Mouse (Mus musculus) limb, embryonic 14.5 days (tissue): ENCODE results near the gene 4933407L21Rik. TPM values are rescaled to one million over a fixed set of nuclear protein-coding genes. Genes with fewer than 3 reads are reported as not detected.

Experiments used
- ATAC-seq: fragments of 200-750 bp; cut with Nextera tagmentation; 2 replicates; pipeline ENCODE4 v1.8.0; 2017; ENCODE audit warnings: low read depth, moderate number of reproducible peaks, moderate TSS enrichment; ENCODE audit not compliant: low FRiP score
- DNase-seq: peaks from one replicate; pipeline ENCODE4 v3.0.0-alpha.2; 2015; ENCODE audit warnings: low spot score
- H3K27ac ChIP-seq: fragments of 300-500 bp; sonication (generic); replicated peaks from 2 replicates; pipeline ENCODE4 v1.5.1; 2014; ENCODE audit warnings: low read depth, mild to moderate bottlenecking, low read length, moderate library complexity, mixed read lengths
- H3K27me3 ChIP-seq: fragments of 300-500 bp; sonication (generic); 2 replicates; pipeline ENCODE4 v1.6.1; 2014; ENCODE audit warnings: low read length, mixed read lengths; ENCODE audit not compliant: control insufficient read depth, insufficient read depth
- H3K36me3 ChIP-seq: fragments of 300-500 bp; sonication (generic); 2 replicates; pipeline ENCODE4 v1.6.1; 2014; ENCODE audit warnings: mild to moderate bottlenecking, low read length, moderate library complexity, mixed read lengths; ENCODE audit not compliant: control insufficient read depth, insufficient read depth
- H3K4me1 ChIP-seq: fragments of 300-500 bp; sonication (generic); 2 replicates; pipeline ENCODE4 v1.6.1; 2014; ENCODE audit warnings: antibody characterized with exemption, low read length, mixed read lengths; ENCODE audit not compliant: control insufficient read depth, insufficient read depth
- H3K4me2 ChIP-seq: fragments of 300-500 bp; sonication (generic); replicated peaks from 2 replicates; pipeline ENCODE4 v1.6.1; 2014; ENCODE audit warnings: low read depth, mild to moderate bottlenecking, low read length, moderate library complexity; ENCODE audit not compliant: severe bottlenecking
- H3K4me3 ChIP-seq: fragments of 300-500 bp; sonication (generic); replicated peaks from 2 replicates; pipeline ENCODE4 v1.5.1; 2014; ENCODE audit warnings: low read length
- H3K9ac ChIP-seq: fragments of 300-500 bp; sonication (generic); 2 replicates; pipeline ENCODE4 v1.6.1; 2014; ENCODE audit warnings: mild to moderate bottlenecking, low read depth, low read length, moderate library complexity; ENCODE audit not compliant: severe bottlenecking
- H3K9me3 ChIP-seq: fragments of 300-500 bp; sonication (generic); 2 replicates; pipeline ENCODE4 v1.6.1; 2016; ENCODE audit warnings: low read length; ENCODE audit not compliant: control insufficient read depth
- POLR2A ChIP-seq: fragments of 200-500 bp; IDR thresholded peaks from 2 replicates; pipeline ENCODE4 v1.8.0; 2012; ENCODE audit warnings: inconsistent platforms, mild to moderate bottlenecking, moderate library complexity, borderline replicate concordance; ENCODE audit not compliant: insufficient read depth, insufficient read length; ENCODE audit errors: extremely low read depth
- WGBS: fragments of 180-500 bp; shearing (Covaris S2); extraction: QIAGEN DNeasy Blood & Tissue Kit; methylation state at CpG from one replicate; pipeline ENCODE4 v1.1.7; 2014; 5-methylcytosine and 5-hydroxymethylcytosine counted together
- polyA plus RNA-seq, 2 experiments: library from polyadenylated mRNA; depleted of rRNA in 1 of 2; stranded (reverse) in 1 of 2; unstranded in 1 of 2; fragments of >200 nt; fragmentation: Nextera tagmentation in 1 of 2; extraction: Ambion mirVana in 1 of 2; gene quantifications; 2 replicates each; pipeline versions ENCODE4 v1.2.1 to v1.2.3; 2012 to 2014

The 4933407L21Rik gene
- polyA plus RNA-seq, 2 experiments, result 0.66 to 1.2 TPM

DNA sequence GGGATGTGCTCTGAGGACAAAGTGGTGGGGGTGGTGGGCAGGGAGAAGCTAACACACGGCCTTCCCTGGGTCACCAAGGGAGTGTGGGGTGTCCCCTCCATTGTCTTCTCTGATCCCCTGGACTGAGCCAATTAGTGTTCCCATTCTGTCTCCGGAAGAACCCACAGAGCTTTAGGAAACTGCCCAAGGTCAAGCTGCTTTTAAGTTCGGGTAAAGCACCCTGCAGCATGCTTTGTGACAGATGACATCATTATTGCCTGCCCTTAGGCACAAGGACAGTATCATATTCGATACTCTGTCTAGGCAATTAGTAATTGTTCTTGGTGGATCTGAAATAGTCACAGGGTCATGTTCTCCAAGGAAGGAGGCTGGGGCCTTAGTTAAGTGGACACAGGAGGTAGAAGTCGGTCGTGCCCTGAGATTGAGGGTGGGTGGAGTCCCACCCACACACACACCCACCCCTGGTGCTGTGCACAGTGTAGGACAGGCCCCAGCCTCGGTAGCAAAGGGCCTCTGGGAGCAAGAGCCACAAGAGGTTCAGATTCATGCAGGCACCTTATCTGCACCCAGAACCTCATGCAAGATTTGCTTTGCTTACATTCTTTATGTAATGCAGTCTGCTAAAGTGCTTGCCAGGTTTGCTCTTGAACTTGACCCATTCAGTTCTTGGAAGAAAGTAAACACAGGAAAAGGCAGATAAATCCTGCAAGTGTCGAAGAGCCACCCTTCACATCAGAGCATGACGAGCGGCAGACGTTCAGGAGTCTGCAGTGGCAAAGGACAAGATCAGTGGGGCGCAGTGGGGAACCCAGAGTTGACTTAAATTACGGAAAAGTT, 19.3 kb upstream of the 4933407L21Rik start:
- DNase-seq, result no peak
- H3K9me3 ChIP-seq, result no peaks in the 10 kb centered on the region
- no peak overlapping the region for H3K4me3 ChIP-seq
- no peaks in the 10 kb centered on the region for H3K4me1 ChIP-seq
- ATAC-seq, result no peak
- H3K36me3 ChIP-seq, result peaks cover 52% of the 10 kb centered on the region
- H3K9ac ChIP-seq, result no peak overlapping the region
- no peak overlapping the region for H3K4me2 ChIP-seq
- WGBS, result 72% methylated on average over 13 of the region's 13 CpGs
- H3K27me3 ChIP-seq, result no peaks in the 10 kb centered on the region
- no peak for TF ChIP-seq POLR2A
- no peak overlapping the region for H3K27ac ChIP-seq

DNA sequence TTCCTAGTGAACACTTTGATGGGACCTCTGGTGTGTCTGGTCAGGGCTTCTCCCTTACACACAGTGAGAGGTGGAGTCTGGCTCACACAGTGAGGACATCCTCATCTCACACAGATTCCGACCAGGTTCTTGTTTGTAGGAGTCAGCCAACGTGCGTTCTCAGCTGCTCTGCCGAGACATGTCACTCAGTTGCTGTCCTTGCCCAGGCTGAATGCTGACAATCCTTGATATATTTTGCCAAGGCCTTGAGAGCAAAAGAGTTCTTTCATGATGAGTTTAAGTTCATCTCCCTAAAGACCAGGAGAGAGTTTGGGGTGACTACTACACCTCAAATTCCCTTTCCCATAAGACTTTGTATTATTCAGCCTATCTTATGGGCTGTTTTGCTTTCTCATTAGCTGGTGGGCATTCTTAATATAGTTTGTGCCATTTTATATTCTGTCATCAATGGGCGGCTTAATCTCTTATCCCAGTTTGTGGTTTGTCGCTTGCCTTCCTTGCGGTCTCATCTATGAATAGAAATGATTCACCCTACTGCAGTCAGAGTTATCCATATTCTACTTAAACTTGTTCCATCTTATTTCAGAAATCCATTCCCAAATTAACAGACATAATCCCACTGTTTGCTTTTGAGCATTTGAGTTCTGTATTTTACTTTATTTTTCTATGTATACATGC, 15.1 kb upstream of the 4933407L21Rik start:
- H3K27ac ChIP-seq, result no peak overlapping the region
- no peaks in the 10 kb centered on the region for H3K27me3 ChIP-seq
- no peaks in the 10 kb centered on the region for H3K4me1 ChIP-seq
- WGBS, result 88% methylated on average over 7 of the region's 7 CpGs
- no peak for ATAC-seq
- no peak overlapping the region for H3K4me3 ChIP-seq
- no peak for TF ChIP-seq POLR2A
- no peaks in the 10 kb centered on the region for H3K9me3 ChIP-seq
- DNase-seq, result no peak
- no peak overlapping the region for H3K4me2 ChIP-seq
- peaks cover 10% of the 10 kb centered on the region for H3K36me3 ChIP-seq
- no peak overlapping the region for H3K9ac ChIP-seq

DNA sequence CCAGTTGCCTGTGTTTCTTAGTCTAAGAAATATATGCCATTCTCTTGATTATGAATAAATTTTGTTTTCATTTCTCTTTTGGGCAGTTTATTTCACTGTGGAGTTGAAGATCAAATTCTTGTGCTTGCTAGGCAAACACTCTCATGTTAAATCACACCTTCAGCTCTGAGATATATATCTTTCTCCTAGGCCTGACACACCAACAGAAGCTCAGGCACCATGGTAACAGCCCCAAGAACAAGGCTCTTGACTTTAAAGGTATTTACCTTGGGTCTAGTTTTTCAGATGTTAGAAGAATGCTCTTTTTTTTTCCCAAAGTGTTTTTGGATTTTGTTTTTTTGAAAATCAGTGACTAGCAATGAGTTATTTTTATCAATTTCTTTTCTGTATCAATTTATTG, 12.4 kb upstream of the 4933407L21Rik start:
- no peak for TF ChIP-seq POLR2A
- H3K9ac ChIP-seq, result no peak overlapping the region
- H3K27me3 ChIP-seq, result no peaks in the 10 kb centered on the region
- no peaks in the 10 kb centered on the region for H3K9me3 ChIP-seq
- H3K4me3 ChIP-seq, result no peak overlapping the region
- no peak for ATAC-seq
- no peak for DNase-seq
- H3K36me3 ChIP-seq, result no peaks in the 10 kb centered on the region
- H3K27ac ChIP-seq, result no peak overlapping the region
- H3K4me1 ChIP-seq, result no peaks in the 10 kb centered on the region
- H3K4me2 ChIP-seq, result no peak overlapping the region

DNA sequence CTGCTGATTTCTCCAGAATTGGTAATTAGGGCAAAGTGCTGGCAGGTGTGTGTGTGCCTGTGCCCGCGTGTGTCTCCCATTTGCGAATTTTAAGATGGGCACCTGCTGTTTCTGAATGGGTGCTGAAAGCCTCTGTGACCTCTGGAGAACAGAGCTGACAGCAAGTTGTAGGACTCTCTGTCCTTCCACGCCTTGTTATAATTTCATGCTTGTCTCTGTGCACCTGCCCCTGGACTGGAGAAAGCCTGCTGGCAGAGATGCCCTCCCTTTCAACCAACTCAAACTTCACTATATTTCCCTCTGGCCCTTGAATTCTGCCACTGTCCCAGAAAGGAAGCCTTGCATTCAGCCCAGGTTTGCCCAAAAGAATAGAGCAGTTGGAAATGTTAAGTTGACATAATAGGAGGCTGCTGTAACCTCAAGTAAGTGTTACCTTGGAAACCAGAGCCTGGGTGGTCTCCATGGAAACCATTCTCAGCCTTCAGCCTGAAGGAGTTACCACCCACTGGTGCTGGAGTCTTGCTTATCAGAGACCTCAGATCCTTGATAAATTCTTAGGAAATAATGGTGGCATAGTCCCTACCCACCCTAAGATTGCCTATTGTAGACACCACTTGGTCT, 11.3 kb upstream of the 4933407L21Rik start:
- no peaks in the 10 kb centered on the region for H3K9me3 ChIP-seq
- H3K4me3 ChIP-seq, result no peak overlapping the region
- no peaks in the 10 kb centered on the region for H3K4me1 ChIP-seq
- H3K27ac ChIP-seq, result no peak overlapping the region
- ATAC-seq (no peak), DNase-seq (no peak)
- no peak overlapping the region for H3K4me2 ChIP-seq
- TF ChIP-seq POLR2A, result no peak
- WGBS, result 57% methylated on average over 4 of the region's 4 CpGs
- H3K9ac ChIP-seq, result no peak overlapping the region
- no peaks in the 10 kb centered on the region for H3K27me3 ChIP-seq
- H3K36me3 ChIP-seq, result no peaks in the 10 kb centered on the region

DNA sequence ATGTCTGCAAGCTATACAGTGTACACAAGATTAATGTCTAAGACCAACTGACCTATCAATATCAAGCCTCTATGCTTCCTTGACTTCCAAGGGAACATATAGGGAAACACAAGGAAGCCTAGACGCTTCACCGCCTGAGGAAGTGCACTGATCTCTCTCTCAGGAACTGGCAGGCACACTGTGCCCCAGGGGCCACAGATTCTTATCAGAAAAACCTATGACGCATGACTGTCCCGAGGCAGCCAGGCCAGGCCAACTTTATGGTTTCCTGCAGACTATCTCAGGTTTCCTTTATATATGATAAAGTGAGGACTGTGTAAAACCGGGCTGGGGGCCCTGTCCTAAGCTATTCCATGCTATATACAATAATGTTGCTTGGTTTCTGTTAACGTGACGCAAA, 8.7 kb upstream of the 4933407L21Rik start:
- no peaks in the 10 kb centered on the region for H3K36me3 ChIP-seq
- ATAC-seq, result no peak

More for the DNA sequence above, 8.7 kb upstream of the 4933407L21Rik start:
- no peak for DNase-seq
- Histone ChIP-seq H3K9ac (no peak overlapping the region), H3K4me1 (no peaks in the 10 kb centered on the region), H3K9me3 (no peaks in the 10 kb centered on the region), H3K4me2 (no peak overlapping the region), H3K4me3 (no peak overlapping the region), H3K27ac (no peak overlapping the region), H3K27me3 (no peaks in the 10 kb centered on the region)
- WGBS, result 68% methylated on average over 7 of the region's 7 CpGs
- TF ChIP-seq POLR2A, result no peak
